Mouse (Mus musculus) thymus, postnatal 14 days (tissue): ENCODE data around the gene Nol6.

Experiments
- DNase-seq: peaks from one replicate; pipeline ENCODE4 v3.0.0; 2021

The Nol6 gene

DNA sequence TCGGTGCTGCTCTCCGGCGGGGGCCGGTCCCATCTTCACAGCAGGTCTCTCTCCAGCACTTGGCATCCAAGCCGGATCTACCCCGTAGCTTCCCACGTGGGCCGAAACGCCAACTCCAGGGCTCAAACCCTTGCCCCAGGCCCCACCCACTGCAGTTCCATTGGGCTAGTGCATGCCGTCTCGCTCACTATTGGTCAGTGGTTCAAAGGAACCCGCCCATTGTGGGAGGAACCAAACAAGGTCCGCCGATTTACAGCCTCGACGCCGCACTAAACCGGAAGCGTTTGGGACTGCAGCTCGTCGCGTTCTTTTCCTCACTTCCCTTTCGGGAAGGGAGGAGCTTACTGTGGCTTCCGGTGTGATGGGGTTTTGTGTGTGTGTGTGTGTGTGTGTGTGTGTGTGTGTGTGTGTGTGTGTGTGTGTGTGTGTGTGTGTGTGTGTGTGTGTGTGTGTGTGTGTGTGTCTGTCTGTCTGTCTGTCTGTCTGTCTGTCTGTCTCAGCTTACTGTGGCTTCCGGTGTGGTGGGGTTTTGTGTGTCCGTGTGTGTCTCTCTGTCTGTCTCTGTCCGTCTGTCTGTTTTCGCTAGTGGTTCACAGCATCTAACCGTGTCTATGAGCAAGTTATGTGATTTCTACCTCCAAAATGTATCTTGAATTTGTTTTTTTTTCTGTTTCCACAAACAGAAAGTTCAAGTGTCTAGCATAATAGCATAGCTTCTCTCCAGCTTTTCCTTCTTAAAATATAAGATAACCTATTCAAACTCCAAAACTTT, at the start of gene Nol6:
Gene Nol6 (minus strand): TSS at position 276 of the 772 bp plus-strand sequence.
- DNase-seq = peak; percentile 97

DNA sequence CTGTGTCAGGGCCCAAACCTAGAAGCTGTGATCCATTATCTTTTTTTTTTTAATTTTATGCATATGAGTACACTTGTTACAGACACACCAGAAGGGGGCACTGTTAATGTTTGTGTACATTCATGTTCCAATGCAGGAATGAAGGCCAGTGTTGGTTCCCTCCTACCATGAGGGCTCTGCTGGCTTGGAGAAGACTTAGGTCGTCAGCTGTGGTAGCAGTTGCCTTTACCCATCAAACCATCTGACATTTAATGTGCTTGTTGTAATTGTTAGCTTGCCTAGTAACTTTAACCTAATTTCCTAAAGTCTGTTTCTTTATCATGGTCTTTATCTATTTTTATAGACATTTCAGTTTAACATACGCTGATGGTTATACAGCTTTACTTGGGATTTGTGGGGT, 46.7 kb upstream of the Nol6 start:
- DNase-seq = no peak

DNA sequence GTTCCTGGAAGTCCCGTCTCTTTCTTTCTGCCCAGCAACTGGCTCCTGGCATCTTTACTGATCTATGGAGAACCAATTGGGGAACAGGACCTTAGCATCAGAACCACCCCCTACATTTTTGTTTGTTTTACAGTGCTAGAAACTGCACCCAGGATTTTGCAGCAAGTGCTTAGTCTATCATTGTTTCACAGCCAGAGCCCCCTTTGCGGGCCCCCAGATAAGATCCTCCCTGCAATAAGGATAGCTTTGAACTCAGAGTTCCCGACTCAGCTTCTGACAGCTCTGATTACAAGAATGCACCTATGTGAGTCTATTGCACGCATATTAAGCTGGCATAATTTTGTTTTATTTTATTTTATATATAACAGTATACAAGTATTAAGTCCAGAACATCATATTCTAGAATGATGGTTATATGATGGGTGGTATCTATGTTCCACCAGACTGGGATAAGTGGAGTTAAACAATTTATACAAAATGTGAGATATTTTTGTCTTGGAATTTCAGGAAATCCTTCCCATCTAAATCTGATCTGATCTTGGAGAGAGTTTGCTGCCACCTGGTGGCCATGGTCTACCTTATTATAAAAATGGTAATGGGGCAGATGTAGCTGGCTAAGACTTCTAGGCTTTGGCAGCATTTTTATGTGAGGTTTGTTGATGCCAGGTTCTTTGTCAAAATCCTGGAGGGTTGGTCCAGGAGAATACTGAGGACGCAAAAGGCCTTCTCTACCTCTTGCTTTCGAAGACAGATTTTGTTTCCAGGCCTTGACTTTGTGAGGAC, 41.6 kb upstream of the Nol6 start:
- peak; percentile 69 for DNase-seq

DNA sequence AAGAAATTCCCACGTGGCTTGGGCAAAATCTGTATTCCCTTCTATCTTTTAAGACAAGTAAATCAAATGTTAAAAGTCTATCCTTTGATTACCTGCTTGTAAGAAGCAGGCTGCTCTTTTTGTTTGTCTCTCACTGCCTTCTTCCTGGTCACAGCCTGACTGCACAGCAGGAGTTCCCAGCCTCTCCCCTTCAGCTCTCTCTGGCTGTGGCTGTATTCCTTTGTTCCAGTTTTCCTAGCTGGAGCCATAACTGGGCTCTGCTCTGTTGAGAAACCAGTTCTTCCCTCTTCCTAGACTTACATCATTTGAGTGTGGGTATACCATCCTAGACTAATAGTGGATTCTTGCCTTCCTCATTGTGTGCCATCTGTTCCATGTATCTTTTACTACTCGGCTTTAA, 40.7 kb upstream of the Nol6 start:
- DNase-seq = no peak

DNA sequence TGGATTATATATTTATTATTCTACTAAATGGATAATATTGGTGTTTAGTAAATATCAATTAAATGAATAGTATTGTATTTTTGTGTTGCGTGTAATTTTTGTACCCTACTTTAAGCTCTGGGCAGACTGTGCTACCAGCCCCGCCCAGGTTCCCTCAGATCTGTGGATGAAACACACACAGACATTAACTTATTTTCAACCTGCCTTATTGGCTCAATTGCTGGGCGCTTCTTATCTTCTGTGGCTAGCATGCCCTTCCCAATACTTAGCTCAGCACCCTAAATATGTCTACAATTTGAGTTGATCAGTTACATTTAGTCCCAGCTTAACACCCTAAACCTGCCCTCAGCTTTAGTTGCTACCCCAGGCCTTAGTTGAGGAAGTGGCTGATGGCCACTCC, 37.0 kb upstream of the Nol6 start:
- no peak for DNase-seq

DNA sequence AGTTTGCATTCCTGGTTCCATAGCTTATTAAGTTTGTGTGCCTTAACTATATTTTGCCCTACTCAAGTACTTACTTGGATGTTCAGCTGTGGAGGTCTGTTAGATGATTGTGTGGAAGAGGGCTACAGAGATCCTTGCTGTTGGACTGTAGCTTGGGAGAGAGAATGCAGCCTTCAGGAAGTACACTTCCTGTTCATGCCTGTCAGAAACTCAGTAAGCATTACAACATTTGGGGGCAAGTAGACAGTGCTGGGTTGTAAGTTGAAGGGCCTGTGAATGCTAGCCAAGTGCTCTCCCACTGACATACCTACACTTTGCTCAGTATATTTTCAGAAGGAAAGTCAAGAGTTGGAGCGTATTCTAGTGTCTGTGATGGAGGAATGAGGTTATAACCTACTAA, 34.0 kb upstream of the Nol6 start:
- DNase-seq = no peak

DNA sequence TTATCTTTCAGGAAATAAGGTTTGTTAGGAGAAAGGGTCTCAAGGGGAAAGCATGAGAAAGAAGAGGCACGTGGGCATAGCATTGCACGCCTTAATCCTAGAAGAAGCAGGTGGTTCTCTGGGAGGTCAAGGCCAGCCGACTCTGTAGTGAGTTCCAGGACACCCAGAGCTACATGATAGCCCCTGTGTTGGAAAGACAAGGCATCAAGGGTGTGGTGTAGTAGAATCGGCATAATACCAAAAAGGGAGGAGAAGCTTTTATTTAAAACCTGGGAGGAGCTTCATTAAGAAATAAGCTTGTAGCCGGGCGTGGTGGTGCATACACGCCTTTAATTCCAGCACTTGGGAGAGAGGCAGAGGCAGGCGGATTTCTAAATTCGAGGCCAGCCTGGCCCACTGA, 32.7 kb upstream of the Nol6 start:
- no peak for DNase-seq

DNA sequence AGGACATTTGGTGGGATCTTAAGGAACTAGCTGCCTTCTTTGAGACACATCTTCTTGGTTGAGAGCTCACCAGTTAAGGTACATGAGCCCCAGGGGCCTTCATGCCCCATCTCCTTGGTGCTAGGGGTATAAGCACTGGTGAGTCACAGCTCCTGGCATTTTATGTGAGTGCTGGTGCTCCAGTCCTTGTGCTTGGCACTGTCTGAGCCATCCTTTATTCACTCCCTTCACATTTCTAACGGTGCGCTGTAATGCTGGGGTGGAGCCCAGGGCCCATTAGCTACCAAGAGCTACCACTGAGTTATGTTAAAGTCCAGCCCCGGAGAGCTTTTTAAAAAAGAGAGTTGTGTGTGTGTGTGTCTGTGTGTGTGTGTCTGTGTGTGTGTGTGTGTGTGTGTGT, 28.9 kb upstream of the Nol6 start:
- DNase-seq = no peak

DNA sequence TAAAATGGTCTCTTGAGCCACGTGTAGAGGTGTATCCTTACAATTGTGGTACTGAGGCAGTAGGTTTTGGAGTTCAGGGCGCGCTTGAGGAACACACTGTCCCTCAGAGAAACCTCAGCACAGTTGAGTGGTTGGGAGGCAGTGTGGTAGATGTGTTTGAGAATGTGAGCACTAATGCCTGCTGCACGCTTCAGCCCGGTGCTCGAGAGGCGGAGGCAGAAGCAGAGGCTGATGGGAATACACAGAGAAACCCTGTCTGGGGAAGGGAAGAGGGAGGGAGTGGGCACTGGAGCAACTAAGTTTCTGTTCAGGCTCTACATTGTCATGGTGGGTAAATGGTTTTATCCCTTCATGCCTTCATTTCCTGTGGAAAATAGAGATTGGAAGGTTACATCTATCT, 26.9 kb upstream of the Nol6 start:
- DNase-seq = no peak

DNA sequence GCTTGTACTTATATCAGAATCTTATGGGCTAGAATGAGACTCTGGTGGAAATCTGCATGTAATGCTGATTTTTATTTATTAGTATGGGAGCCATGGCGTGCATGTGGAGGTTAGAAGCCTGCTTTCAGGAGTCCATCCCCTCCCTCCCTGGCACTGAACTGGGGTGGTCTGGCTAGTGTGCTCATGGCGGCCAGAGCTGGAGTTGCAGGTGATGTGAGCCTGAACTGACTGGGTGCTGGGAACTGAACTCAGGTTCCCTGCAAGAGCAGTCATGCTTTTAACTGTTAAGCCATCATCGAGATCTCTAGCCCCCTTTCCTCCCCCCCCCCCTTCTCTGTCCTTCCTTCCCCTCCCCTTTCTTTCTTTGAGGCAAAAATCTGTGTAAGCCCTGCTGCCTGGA, 25.6 kb upstream of the Nol6 start:
- DNase-seq = no peak

DNA sequence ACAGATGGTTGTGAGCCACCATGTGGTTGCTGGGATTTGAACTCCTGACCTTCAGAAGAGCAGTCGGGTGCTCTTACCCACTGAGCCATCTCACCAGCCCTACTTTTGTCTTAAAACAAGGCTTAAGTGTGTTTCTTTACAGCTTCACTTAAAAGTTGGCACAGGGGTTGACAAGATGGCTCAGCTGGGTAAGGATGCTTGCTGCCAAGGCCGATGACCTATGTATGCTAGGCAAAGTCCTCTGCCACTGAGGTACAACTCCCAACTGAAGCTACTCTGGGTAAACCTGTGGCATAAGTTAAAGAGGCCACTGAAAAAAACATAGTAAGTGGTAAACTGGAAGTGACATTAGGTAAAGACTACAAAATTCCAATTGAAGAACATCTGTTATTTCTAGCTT, 18.3 kb upstream of the Nol6 start:
- no peak for DNase-seq

DNA sequence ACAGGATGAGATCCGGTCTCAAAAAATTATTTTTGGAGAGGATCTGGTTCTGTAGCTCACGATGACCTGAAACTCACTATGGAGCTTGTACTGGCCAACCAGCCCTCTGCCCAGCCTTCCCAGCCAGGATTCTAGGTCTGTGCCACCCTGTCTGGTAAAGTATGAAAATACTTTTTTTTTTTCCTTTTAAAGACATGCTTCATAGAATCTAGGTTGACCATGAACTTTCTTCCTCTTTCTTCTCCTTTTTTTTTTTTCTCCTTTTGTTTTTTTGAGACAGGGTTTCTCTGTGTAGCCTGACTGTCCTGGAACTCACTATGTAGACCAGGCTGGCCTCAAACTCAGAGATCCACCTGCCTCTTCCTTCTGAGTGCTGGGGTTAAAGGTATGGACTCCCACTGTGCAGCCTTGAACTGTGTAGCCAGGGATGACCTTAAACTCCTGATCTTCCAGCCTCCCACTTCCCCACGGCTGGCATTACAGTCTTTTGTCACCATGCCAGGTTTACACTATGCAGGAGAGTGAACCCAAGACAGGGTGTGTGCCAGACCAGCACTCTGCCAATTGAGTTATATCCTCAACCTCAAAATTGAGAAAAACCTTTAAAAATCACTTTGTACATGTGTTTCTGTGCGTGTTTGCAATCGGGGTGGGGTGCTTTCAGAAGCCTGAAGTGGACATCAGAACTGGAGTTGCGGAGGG, 16.1 kb upstream of the Nol6 start:
- no peak for DNase-seq

DNA sequence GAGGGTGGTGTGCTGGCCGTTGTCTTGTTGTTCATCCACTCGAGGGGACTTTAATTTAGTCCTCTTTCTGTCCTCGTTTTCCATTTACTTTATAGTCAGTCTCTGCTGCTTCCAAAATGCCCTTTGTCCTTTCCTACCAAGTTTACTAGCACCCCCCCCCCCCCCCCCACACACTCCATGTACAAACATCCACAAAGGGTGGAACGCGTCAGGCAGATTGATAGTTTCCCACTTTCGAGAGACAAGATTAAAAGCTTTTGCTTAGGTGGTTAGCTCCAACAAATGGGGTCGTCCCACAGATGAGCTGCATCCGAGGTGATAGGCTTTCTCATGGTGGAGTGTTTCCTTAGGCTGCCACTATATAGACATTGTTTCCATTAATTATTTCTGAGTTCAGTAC, 12.6 kb upstream of the Nol6 start:
- peak; percentile 24 for DNase-seq

DNA sequence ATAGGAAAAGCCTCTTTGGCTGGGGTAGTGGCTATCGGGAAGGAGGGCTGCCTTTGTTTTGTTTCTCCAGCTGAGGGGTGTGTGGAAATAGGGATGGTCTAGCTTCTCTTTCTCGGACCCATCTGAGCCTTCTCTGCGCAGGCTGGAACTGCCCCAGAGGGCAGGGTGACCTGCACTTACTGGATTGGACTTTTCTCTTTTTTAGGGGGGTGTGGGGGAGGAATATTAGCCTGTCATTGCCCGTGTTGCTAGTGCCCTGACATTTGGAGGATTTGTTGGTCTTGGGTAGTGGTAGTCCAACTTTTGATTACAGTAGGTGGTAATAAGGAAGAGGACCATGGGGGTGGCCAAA, 12.2 kb upstream of the Nol6 start:
- no peak for DNase-seq

DNA sequence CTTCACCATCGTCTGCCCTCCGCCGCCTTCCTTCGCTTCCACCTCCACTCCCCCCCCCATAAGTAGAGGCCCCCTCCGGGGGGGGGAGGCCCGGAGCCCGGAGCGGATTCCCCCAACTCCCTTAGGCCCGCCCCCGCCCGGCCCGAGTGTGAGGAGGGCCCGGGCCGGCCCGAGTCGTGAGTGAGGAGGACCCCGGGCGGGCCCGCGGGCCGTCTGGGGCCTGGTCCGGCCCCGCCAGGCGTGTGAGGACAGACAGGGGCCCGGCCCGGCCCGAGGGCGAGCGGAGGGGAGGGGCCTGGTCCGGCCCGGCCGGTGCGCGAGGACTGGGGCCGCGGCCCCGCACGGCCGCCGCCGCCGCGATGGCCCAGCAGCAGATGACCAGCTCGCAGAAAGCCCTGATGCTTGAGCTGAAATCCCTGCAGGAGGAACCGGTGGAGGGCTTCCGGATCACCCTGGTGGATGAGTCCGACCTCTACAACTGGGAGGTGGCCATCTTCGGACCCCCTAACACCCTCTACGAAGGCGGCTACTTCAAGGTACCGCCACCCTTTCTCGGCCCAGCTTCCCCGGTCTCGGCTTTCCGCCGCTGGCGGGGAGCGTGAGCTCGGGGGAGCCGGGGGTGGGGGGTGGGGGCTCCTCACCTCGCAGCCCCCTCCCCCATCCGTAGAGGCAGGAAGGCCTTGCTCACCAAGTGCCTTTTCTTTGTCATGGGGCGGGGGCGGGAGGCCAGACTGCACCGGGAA, 11.6 kb upstream of the Nol6 start, which contains the start of gene Ube2r2:
Gene Ube2r2 (plus strand): TSS at position 33 of the 743 bp plus-strand sequence.
- DNase-seq = peak; percentile 74

DNA sequence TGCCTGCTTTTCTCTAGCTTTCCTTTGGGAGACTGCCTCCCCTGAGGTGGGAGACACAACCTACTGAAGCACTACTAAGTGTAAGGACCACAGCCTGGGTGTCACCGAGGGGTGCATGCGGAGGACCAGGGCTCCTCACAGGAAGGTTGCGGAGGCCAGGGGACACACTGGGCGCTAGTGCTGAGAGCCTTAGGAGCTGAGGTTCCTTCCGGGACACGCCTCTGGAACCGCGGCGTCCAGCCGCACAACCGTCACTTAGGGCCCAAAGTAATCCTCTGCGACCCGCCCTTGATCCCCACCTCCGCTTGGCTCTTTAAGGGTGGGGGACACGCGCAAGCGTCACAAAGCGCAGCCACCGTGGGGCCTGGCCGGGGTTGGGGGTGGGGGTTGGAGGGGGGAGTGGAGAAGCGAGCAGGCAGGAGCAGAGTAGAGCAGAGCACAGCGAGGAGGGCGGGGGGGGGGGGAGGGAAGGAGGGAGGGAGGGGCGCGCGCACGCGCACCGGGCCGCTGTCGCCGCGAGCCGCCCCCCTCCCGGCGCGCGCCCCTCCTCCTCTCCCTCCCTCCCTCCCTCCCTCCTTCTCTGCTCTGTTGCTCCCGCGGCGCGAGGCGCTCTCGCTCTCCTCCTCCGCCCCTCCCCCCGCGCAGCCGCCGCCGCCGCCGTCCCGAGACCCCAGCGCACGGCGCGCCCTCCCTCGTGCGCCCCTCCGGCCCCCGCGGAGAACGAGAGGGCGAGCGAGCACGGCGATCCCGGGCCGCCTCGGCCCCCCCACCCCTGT, 10.9 kb upstream of the Nol6 start:
- DNase-seq = peak; percentile 91

DNA sequence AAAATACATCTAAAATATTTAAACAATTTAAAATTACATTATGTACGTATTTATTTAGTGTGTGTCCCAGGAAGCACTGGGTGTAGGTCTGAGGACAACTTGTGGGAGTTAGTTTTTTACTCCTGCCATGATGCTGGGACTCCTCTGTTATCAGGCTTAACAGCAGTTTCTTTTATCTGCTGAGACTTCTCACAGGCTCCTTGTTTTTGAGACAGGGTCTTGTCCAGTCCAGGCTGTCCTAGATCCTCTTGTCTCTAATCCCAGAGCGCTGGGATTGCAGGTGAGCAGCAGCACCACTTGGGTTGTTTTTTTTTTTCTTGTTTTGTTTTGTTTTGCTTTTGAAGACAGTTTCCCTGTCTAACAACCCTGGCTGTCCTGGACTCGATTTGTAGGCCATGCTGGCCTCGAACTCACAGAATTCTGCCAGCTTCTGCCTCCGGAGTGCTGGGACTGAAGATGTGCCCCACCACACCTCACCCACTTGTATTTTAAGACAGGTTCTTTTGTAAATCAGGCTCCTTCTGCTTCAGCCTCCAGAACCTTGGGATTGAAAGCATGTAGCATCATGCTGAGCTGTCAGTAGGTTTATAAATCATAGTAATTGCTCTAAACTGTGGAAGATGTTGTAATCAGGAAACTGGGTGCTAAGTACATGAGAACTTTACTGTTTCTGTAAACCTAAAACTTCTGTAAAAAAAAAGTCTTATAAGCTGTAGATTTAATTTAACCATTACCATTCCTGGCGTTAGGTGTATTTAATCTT, 9.5 kb upstream of the Nol6 start:
- DNase-seq = no peak

DNA sequence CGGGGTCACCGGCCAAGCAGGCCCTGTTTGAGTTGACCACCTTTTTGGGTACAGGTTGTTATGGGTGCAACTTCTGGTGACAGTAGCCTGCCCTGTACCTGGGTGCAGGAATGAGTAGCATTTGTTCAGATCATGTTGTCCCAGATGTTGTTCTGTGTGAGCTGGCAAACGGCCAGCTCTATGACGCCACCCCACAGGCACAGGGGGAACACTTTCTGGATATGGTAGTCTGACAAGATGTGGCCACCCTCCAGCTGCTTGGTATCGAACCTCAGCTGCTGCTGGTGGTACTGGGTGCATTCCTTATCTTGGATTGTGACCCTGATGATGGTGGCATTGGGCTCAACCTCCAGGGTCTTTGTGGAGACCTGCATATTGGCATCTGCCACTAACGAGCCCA, 8.2 kb upstream of the Nol6 start:
- no peak for DNase-seq

DNA sequence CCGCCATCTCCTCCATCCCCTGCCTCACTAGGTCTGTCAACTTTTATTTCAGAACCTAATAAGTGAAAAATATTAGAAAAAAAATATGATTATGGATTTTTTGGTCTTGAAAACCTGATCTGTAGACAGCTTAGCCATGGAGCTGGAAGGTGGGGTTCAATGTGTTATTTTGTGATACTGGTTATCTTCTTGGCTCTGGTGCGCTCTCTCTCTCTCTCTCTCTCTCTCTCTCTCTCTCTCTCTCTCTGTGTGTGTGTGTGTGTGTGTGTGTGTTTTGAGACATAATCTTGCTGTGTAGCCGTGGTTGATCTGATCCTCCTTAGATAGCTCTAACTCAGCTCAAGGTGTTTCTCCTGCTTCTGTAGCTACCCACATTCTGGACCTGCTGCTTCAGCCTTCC, 5.6 kb upstream of the Nol6 start:
- DNase-seq = no peak

DNA sequence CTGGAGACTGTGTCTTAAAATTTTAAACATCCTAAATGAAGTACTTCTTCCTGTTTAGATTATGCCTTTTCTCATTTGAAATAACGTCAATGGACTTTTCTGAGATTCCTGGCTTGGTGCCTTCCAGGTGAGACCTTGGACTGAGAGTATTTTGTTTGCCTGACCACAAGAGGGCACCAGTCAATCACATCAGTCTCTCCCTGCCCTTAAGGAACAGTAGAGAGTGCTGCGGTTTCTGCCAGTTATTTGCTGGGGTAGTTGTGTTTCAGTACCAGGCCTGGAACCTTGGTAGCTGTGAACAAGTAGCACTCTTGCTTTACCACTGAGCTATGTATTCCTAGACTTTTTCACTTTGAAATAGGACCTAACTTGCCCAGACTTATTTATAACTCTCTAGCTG, 5.2 kb upstream of the Nol6 start:
- peak; percentile 73 for DNase-seq

DNA sequence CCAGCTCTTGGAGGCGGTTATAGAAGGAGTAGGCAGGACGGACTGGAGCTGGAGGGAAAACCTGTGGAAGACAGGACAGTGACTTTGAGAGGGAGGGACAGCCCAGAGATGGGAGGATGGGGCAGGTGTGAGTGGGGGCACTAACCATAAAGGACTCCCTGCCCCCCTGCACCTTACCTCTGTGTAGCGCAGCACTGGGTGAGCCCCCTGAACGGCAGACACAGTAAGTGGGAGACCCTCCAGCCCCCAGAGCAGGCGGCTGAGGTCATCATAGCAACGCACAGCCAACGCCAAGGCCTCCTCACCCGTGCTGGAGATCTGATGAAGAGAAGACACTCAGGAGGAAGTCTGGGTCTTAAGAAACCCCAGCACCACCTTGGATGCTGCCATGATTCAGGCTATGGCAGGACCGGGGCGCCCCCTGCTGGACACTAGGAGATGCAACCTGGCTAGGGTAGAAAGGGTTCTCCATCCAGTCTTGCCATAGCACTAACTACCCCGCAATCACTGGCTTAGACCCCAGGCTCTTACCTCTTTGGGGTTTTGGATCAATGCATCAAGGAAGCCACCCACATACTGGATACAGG, 5.5 kb downstream of the Nol6 start:
- DNase-seq = peak; percentile 77
